Mouse (Mus musculus) forebrain, postnatal 0 days (tissue): ENCODE measurements at regions not wholly inside any gene's neighbourhood (a gene's known extent, or its start where the extent isn't known, plus 50 kb on each side); places are given as distances from the start of the nearest gene placed in this dataset.

Experiments used
- ATAC-seq: fragments of 200-750 bp; cut with Nextera tagmentation; 2 replicates; pipeline ENCODE4 v1.8.0; 2017; ENCODE audit warnings: mild to moderate bottlenecking, moderate library complexity
- DNase-seq: peaks from one replicate; pipeline ENCODE4 v3.0.0-alpha.2; 2015
- H3K27ac ChIP-seq: fragments of 300-500 bp; sonication (generic); 2 replicates; pipeline ENCODE4 v1.5.1; 2014; ENCODE audit warnings: low read depth, mild to moderate bottlenecking, antibody characterized with exemption, low read length, moderate library complexity, mixed read lengths
- H3K27me3 ChIP-seq: fragments of 300-500 bp; sonication (generic); 2 replicates; pipeline ENCODE4 v1.6.1; 2014; ENCODE audit warnings: mild to moderate bottlenecking, low read length, mixed read lengths; ENCODE audit not compliant: insufficient read depth
- H3K36me3 ChIP-seq: fragments of 300-500 bp; sonication (generic); 2 replicates; pipeline ENCODE4 v1.6.1; 2014; ENCODE audit warnings: mild to moderate bottlenecking, moderate library complexity; ENCODE audit not compliant: insufficient read depth
- H3K4me1 ChIP-seq: fragments of 300-500 bp; sonication (generic); 2 replicates; pipeline ENCODE4 v1.6.1; 2014; ENCODE audit warnings: antibody characterized with exemption; ENCODE audit not compliant: insufficient read depth
- H3K4me2 ChIP-seq: fragments of 300-500 bp; sonication (generic); 2 replicates; pipeline ENCODE4 v1.6.1; 2014; ENCODE audit warnings: low read depth, mild to moderate bottlenecking, moderate library complexity
- H3K4me3 ChIP-seq: fragments of 300-500 bp; sonication (generic); 2 replicates; pipeline ENCODE4 v1.5.1; 2014; ENCODE audit warnings: low read depth, low read length, mixed read lengths
- H3K9ac ChIP-seq: fragments of 300-500 bp; sonication (generic); 2 replicates; pipeline ENCODE4 v1.6.1; 2014; ENCODE audit warnings: mild to moderate bottlenecking
- H3K9me3 ChIP-seq: fragments of 300-500 bp; sonication (generic); 2 replicates; pipeline ENCODE4 v1.6.1; 2016; ENCODE audit warnings: low read length
- CTCF ChIP-seq: sonication (generic); IDR thresholded peaks from 2 replicates; pipeline ENCODE4 v1.5.1; 2016; ENCODE audit warnings: antibody characterized with exemption, control low read depth, low read depth
- WGBS: fragments of 180-500 bp; shearing (Covaris S2); extraction: QIAGEN DNeasy Blood & Tissue Kit; methylation state at CpG from one replicate; pipeline ENCODE4 v1.1.7; 2014; 5-methylcytosine and 5-hydroxymethylcytosine counted together

DNA sequence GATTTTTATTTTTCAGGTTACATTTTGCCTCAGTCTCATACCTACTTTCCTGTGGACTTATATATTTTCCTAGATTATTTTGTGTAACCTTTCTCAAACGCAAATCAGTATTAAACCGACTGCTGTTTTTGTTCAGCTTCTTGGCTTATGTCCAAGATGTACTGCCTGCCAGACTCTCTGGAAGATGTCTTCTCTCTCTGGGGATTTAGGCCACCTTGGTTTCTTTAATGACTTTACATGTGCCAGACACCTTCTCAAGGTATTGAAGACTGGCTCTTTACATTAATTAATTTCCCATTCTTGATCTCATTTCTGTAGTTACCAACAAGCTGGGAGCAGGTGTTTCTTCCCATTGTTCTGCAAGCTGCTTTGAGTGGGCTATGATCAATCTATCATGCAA lies 1605.0 kb upstream of the Aga start:
- H3K4me2 ChIP-seq, result no peak overlapping the region
- H3K9me3 ChIP-seq, result no peaks in the 10 kb centered on the region
- H3K9ac ChIP-seq, result no peak overlapping the region
- H3K4me3 ChIP-seq, result no peak overlapping the region
- no peak for ATAC-seq
- peak; percentile 1 for DNase-seq
- H3K27me3 ChIP-seq, result no peaks in the 10 kb centered on the region
- H3K36me3 ChIP-seq, result no peaks in the 10 kb centered on the region
- 23% methylated on average over 2 of the region's 2 CpGs for WGBS
- no peak overlapping the region for H3K27ac ChIP-seq
- no peaks in the 10 kb centered on the region for H3K4me1 ChIP-seq
- no peak for TF ChIP-seq CTCF

DNA sequence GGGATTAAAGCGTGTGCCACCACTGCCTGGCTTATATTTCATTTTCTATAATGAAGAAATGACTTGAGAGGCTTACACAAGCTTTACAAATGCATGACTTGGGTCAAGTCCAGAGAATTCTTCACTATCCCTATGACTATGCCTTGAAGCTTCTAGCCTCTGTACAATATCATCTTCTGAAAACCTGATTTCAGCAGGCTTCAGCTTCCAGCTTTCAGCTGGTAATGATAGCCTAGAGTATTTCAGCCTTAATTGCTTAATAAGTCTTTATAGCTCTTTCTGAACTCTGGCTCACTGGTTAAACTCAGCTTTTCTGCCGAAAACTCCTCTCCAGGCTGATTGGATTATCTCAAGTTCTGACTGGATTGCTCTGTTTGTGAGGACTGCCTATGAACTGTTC lies 1601.2 kb upstream of the Aga start:
- no peak for TF ChIP-seq CTCF
- H3K4me1 ChIP-seq, result no peaks in the 10 kb centered on the region
- no peak overlapping the region for H3K9ac ChIP-seq
- no peaks in the 10 kb centered on the region for H3K9me3 ChIP-seq
- no peak overlapping the region for H3K27ac ChIP-seq
- ATAC-seq (no peak), DNase-seq (no peak)
- H3K36me3 ChIP-seq, result no peaks in the 10 kb centered on the region
- 75% methylated on average over 2 of the region's 2 CpGs for WGBS
- no peak overlapping the region for H3K4me3 ChIP-seq
- no peak overlapping the region for H3K4me2 ChIP-seq
- H3K27me3 ChIP-seq, result no peaks in the 10 kb centered on the region

DNA sequence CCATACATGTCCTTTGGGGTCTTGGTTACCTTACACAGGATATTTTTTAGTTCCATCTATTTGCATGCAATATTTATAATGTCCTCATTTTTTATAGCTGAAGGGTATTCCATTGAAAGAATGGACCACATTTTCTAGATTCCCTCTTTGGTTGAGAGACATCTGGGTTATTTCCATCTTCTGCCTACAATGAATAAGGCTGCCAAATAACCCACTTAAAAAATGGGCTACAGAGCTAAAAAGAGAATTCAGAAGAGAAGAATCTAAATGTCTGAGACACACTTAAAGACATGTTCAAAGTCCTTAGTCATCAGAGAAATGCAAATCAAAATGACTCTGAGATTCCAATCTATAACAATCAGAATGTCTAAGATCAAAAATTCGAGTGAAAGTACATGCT lies 1566.7 kb upstream of the Aga start:
- no peak for ATAC-seq
- TF ChIP-seq CTCF, result no peak
- Histone ChIP-seq H3K27ac (no peak overlapping the region), H3K4me1 (no peaks in the 10 kb centered on the region), H3K9me3 (no peaks in the 10 kb centered on the region), H3K4me3 (no peak overlapping the region), H3K27me3 (no peaks in the 10 kb centered on the region), H3K9ac (no peak overlapping the region), H3K4me2 (no peak overlapping the region), H3K36me3 (no peaks in the 10 kb centered on the region)
- 61% methylated on average over 1 of the region's 1 CpGs for WGBS
- DNase-seq, result no peak

DNA sequence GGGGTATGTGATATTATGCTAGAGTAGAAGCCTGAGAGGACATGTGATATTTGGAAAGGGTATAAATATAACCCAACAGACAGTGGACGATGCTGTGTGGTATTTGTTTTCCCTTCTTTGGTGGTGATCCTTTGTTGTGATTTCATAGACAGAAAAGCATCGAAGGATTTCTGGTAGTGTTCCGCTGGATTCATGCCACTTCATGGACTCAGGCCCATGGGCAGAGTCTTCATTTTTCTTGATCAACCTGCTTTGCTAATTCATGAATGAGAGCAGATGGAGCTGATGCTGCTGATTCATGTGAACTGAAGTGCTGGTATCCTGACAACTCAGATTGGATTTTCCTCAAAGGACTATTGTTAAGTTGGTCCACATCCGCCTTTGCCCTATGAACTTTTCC lies 1549.0 kb upstream of the Aga start:
- H3K4me1 ChIP-seq, result no peaks in the 10 kb centered on the region
- H3K27ac ChIP-seq, result no peak overlapping the region
- no peak for TF ChIP-seq CTCF
- no peak overlapping the region for H3K4me2 ChIP-seq
- H3K9me3 ChIP-seq, result no peaks in the 10 kb centered on the region
- DNase-seq (no peak), ATAC-seq (no peak)
- H3K27me3 ChIP-seq, result no peaks in the 10 kb centered on the region
- WGBS, result 83% methylated on average over 4 of the region's 4 CpGs
- no peak overlapping the region for H3K9ac ChIP-seq
- H3K4me3 ChIP-seq, result no peak overlapping the region
- H3K36me3 ChIP-seq, result no peaks in the 10 kb centered on the region

DNA sequence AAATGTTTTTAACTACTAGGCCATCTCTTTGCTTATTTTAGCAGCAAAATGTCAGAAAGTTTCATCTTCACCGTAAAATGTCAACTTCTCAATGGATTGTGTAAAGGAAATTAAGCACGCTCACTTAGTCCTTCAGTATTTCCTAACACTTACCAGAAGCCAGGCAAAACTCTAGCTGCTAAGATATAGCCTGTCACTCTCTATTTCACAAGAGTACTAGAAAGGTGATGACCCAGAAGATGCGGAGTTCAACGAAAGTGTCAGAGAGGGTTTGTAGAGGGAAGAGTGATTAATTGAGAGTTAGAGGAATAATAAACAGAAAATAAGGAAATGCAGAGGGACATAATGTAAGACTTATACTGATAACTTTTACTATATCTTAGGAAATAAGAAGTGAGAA lies 1509.8 kb upstream of the Aga start:
- Histone ChIP-seq H3K36me3 (no peaks in the 10 kb centered on the region), H3K4me2 (no peak overlapping the region), H3K27me3 (no peaks in the 10 kb centered on the region), H3K9me3 (no peaks in the 10 kb centered on the region), H3K4me1 (no peaks in the 10 kb centered on the region), H3K27ac (no peak overlapping the region), H3K4me3 (no peak overlapping the region), H3K9ac (no peak overlapping the region)
- DNase-seq (no peak), ATAC-seq (no peak)
- 88% methylated on average over 4 of the region's 4 CpGs for WGBS
- no peak for TF ChIP-seq CTCF
